Mouse (Mus musculus): ENCODE results near the gene Siah1b. TPM values are rescaled to one million over a fixed set of nuclear protein-coding genes. Genes with fewer than 3 reads are reported as not detected.

Gene Siah1b
- polyA plus RNA-seq, 1 experiment from 2014 or later = 27.1 TPM

DNA sequence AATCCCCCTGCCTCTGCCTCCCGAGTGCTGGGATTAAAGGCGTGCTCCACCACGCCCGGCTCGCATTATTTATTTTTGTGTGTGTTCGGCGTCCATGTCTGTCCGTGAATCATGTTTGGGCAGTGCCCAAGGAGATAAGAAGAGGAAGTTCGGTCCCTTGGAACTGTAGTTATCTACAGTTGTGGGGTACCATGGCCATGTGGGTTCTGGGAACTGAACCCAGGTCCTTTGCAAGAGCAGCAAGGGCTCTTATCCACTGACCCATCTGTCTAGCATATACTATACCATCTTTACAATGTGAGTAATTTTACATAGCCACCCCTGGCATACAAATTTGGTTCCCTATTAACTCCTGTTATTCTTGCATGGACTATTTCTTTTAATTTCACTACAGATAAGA is 5.7 kb upstream of the Siah1b start:
- no peaks in the 10 kb centered on the region for H3K9me3 ChIP-seq
- no peak overlapping the region for H3K4me3 ChIP-seq (replicated peaks)
- no peak overlapping the region for H3K27ac ChIP-seq
- 91% methylated on average over 9 of the region's 9 CpGs for WGBS
- no peaks in the 10 kb centered on the region for H3K36me3 ChIP-seq
- H3K27me3 ChIP-seq = peaks cover 7% of the 10 kb centered on the region; the same call in 1 of the 2 replicates
- no peak overlapping the region for H3K9ac ChIP-seq (replicated peaks)
- H3K4me2 ChIP-seq (replicated peaks) = no peak overlapping the region
- H3K4me1 ChIP-seq (replicated peaks) = no peaks in the 10 kb centered on the region
- ATAC-seq = no peak

DNA sequence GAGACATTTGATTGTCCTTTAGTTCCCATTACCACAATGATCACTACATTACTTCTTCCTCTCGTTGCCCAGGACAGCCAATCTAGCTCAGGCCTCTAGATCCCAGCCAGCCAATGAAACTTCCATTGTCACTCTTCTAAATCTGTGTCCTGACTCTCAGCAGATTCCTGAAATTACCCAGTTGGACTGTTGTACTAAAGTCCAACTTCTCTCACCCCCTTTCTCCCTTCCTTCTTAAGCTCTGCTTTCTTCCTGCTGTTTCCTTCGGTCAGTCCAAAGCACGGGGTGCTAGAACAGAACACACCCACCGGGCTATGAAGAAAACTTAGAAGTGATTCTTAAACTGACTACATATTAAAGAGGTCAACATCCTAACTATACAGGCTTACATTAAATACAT is 7.3 kb downstream of the Siah1b start:
- H3K36me3 ChIP-seq = peaks cover 8% of the 10 kb centered on the region; the same call in 1 of the 2 replicates
- H3K4me1 ChIP-seq (replicated peaks) = no peaks in the 10 kb centered on the region
- H3K4me3 ChIP-seq (replicated peaks) = no peak overlapping the region
- no peaks in the 10 kb centered on the region for H3K27me3 ChIP-seq
- H3K27ac ChIP-seq = no peak overlapping the region
- no peak for ATAC-seq
- no peaks in the 10 kb centered on the region for H3K9me3 ChIP-seq
- H3K9ac ChIP-seq (replicated peaks) = no peak overlapping the region
- WGBS = 79% methylated on average over 4 of the region's 4 CpGs
- H3K4me2 ChIP-seq (replicated peaks) = no peak overlapping the region

DNA sequence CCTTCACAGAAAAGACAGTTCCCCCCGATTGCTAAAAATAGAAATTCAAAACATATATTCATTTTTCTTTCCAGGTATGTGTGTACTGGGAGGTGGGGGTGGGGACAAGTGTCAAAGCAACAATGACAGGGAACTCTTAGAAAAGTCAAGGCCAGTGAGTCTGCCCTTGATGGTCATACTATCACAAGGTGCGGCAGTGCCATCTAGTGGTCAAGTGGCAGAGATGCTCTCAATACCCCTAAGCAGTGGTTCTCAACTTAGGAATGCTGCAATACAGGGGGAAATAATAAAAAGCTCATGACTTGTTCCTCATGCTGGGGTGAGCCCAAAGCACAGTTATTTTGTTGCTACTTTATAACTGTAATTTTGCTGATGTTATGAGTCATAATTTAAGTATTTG is 10.1 kb downstream of the Siah1b start:
- WGBS = 18% methylated on average over 2 of the region's 2 CpGs

DNA sequence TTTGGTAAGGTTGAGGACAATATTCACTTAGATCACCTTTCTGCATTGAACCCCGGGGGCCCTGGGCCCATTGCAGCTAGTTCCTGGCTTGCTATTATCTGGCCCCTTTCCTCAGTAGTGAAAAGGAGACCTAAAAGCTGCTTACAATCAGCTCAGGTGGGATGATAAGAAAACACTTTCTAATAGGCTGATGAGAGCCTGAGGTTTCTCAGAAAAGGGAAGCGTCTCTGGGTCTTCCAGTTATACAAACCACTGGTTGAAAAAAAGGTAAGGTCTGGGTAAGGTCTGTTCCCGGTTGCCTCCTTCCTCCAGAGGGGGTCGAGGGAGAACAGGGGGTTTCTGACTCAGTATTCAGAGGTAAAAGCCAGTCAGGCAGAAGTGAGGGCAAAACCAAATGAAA is 17.2 kb downstream of the Siah1b start:
- 75% methylated on average over 4 of the region's 4 CpGs for WGBS
- no peaks in the 10 kb centered on the region for H3K36me3 ChIP-seq
- no peak overlapping the region for H3K27ac ChIP-seq
- H3K9ac ChIP-seq (replicated peaks) = no peak overlapping the region
- H3K9me3 ChIP-seq = no peaks in the 10 kb centered on the region
- H3K4me1 ChIP-seq (replicated peaks) = no peaks in the 10 kb centered on the region
- H3K4me3 ChIP-seq (replicated peaks) = no peak overlapping the region
- ATAC-seq = no peak
- no peak overlapping the region for H3K4me2 ChIP-seq (replicated peaks)
- H3K27me3 ChIP-seq = peaks cover 24% of the 10 kb centered on the region; the same call in 1 of the 2 replicates

More for the DNA sequence above, 10.1 kb downstream of the Siah1b start:
- no peak overlapping the region for H3K4me2 ChIP-seq (replicated peaks)
- H3K4me1 ChIP-seq (replicated peaks) = no peaks in the 10 kb centered on the region
- no peak overlapping the region for H3K9ac ChIP-seq (replicated peaks)
- H3K4me3 ChIP-seq (replicated peaks) = no peak overlapping the region
- peak; percentile 77; the same call in 1 of the 2 replicates for ATAC-seq
- peaks cover 3% of the 10 kb centered on the region; the same call in 1 of the 2 replicates for H3K27me3 ChIP-seq
- H3K9me3 ChIP-seq = no peaks in the 10 kb centered on the region
- no peak overlapping the region for H3K27ac ChIP-seq
- no peaks in the 10 kb centered on the region for H3K36me3 ChIP-seq

DNA sequence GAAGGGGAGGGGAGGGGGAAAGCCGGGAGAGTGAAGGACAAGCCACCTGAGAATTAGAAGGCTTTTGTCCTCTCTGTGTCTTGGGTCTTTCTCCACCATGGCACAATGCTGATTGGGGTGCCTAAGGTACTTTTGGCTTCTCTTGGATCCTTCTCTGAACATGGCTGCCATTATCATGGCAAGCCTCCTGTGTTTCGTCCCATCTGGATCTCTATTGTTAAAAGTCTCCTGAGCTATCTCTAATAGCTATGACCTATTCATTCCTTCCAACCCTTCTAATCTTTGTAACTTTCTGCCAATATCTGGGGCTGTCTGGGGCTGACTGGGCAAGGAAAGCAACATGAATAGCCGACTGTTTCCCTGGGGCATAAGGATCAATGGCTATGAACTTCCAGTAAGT is 17.8 kb downstream of the Siah1b start:
- no peaks in the 10 kb centered on the region for H3K4me1 ChIP-seq (replicated peaks)
- 76% methylated on average over 3 of the region's 3 CpGs for WGBS
- no peaks in the 10 kb centered on the region for H3K36me3 ChIP-seq
- no peak overlapping the region for H3K4me2 ChIP-seq (replicated peaks)
- peaks cover 24% of the 10 kb centered on the region; the same call in 1 of the 2 replicates for H3K27me3 ChIP-seq
- no peak overlapping the region for H3K9ac ChIP-seq (replicated peaks)
- no peak overlapping the region for H3K27ac ChIP-seq
- no peak overlapping the region for H3K4me3 ChIP-seq (replicated peaks)
- ATAC-seq = no peak
- no peaks in the 10 kb centered on the region for H3K9me3 ChIP-seq

DNA sequence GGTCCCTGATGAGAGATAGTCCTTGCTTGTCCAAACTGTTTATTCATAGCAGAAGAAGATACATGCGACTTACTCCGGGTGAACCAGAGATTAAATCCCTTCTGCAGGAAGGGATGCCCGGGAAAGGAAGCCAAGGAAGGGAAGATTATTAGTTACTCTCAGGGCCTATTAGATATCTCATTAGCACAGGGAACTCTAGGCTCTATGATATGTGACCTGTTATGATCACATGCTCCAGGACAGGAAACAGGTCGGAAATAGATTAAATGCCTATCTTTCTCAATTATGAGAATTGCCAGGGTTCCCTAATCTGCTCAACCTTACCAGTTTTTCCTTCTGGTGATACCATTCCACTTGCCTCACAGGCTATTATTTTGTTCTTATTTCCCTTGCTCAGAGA is 20.6 kb downstream of the Siah1b start:
- no peaks in the 10 kb centered on the region for H3K4me1 ChIP-seq (replicated peaks)
- no peaks in the 10 kb centered on the region for H3K9me3 ChIP-seq
- H3K36me3 ChIP-seq = no peaks in the 10 kb centered on the region
- H3K9ac ChIP-seq (replicated peaks) = no peak overlapping the region
- H3K4me2 ChIP-seq (replicated peaks) = no peak overlapping the region
- no peak overlapping the region for H3K27ac ChIP-seq
- peaks cover 17% of the 10 kb centered on the region; the same call in 1 of the 2 replicates for H3K27me3 ChIP-seq
- no peak for ATAC-seq
- 88% methylated on average over 4 of the region's 4 CpGs for WGBS
- H3K4me3 ChIP-seq (replicated peaks) = no peak overlapping the region

DNA sequence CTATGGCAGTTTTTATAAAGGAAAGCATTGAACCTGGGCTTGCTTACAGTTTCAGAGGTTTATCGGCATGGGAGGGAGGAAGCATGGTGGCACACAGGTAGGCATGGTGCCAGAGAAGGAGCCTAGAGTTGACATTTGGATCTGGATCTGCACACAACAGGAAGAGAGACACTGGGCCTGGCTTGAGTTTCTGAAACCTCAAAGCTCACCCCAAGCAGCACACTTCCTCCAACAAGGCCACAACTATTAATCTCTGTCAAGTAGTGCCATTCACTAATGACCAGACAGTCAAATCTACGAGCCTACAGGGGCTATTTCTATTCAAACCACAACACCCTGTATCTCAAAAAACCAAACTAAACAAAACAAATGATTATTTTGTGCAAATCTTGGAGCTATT is 29.6 kb downstream of the Siah1b start:
- no peak for ATAC-seq
- H3K36me3 ChIP-seq = no peaks in the 10 kb centered on the region
- WGBS = 86% methylated on average over 2 of the region's 2 CpGs
- H3K4me2 ChIP-seq (replicated peaks) = no peak overlapping the region
- H3K9me3 ChIP-seq = no peaks in the 10 kb centered on the region
- no peak overlapping the region for H3K27ac ChIP-seq
- no peak overlapping the region for H3K9ac ChIP-seq (replicated peaks)
- no peaks in the 10 kb centered on the region for H3K4me1 ChIP-seq (replicated peaks)
- H3K27me3 ChIP-seq = peaks cover 8% of the 10 kb centered on the region; the same call in 1 of the 2 replicates
- no peak overlapping the region for H3K4me3 ChIP-seq (replicated peaks)

DNA sequence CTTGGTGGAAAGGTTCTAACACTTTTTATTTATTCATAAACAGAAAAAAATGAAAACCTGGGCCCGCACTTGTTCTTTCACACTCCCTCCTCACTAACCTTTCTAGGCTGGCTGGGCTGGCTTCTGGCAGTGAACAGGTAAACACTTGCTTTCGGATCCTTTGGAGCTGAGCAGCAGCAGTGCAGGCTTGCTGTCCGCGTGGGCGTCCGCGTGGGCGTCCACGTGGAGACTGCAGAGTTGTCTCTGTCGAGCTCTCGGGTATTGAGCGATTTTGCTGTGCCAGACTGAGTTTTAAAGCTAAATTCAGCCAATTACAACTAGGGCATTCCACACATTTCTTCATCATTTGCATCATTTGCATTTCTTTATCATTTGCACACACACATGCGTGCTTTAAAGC is 34.2 kb downstream of the Siah1b start:
- Histone ChIP-seq H3K36me3 (no peaks in the 10 kb centered on the region), H3K4me3 (replicated peaks) (no peak overlapping the region), H3K9me3 (no peaks in the 10 kb centered on the region), H3K27ac (no peak overlapping the region), H3K9ac (replicated peaks) (no peak overlapping the region), H3K27me3 (peaks cover 10% of the 10 kb centered on the region; the same call in 1 of the 2 replicates), H3K4me1 (replicated peaks) (no peaks in the 10 kb centered on the region), H3K4me2 (replicated peaks) (no peak overlapping the region)
- 70% methylated on average over 13 of the region's 13 CpGs for WGBS
- ATAC-seq = no peak

DNA sequence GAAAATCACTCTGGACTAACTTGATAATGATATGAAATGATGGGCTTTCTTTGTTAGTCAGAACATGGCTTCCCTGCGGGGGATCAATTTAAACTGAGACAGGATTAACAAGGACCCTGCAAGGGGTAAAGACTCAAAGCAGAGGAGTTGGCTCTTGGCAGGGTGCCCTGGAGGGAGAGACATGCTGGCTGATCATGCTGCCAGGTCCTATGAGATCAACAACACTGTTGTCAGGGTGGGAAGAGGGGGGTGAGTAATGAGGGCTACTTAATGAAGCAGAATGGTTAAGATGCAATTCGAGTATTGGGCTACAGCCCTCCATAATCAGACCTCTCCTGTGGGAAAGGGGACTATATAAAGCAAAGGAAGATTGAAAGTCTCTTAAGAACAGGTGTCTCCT is 37.4 kb downstream of the Siah1b start:
- H3K27me3 ChIP-seq = peaks cover 9% of the 10 kb centered on the region; the same call in 1 of the 2 replicates
- no peak overlapping the region for H3K4me2 ChIP-seq (replicated peaks)
- no peak overlapping the region for H3K27ac ChIP-seq
- peak; percentile 69 for ATAC-seq
- no peaks in the 10 kb centered on the region for H3K36me3 ChIP-seq
- H3K4me1 ChIP-seq (replicated peaks) = no peaks in the 10 kb centered on the region
- WGBS = 35% methylated on average over 2 of the region's 2 CpGs
- no peak overlapping the region for H3K4me3 ChIP-seq (replicated peaks)
- no peak overlapping the region for H3K9ac ChIP-seq (replicated peaks)
- no peaks in the 10 kb centered on the region for H3K9me3 ChIP-seq

DNA sequence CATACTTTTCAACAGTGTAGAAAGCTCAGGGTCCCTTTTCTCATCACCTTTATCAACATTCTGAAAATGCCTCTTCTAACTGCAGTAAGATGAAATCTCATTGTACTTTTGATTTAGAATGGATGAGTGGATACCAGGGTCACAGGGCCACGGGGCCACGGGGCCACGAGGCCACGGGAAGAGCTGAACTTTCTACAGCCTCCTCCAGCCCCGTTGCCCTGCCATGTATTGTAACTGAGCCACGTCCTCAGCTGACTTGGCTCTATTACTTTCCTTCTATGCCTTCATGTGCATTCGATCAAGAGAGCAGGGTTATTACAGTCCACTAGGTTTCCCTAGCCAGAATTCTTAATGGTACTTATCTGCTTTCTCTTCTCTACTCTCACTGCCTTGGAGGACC is 40.4 kb downstream of the Siah1b start:
- peaks cover 8% of the 10 kb centered on the region; the same call in 1 of the 2 replicates for H3K27me3 ChIP-seq
- H3K9ac ChIP-seq (replicated peaks) = no peak overlapping the region
- no peaks in the 10 kb centered on the region for H3K4me1 ChIP-seq (replicated peaks)
- WGBS = 84% methylated on average over 7 of the region's 7 CpGs
- ATAC-seq = no peak
- no peaks in the 10 kb centered on the region for H3K9me3 ChIP-seq
- H3K27ac ChIP-seq = no peak overlapping the region
- H3K36me3 ChIP-seq = no peaks in the 10 kb centered on the region
- no peak overlapping the region for H3K4me3 ChIP-seq (replicated peaks)
- no peak overlapping the region for H3K4me2 ChIP-seq (replicated peaks)

DNA sequence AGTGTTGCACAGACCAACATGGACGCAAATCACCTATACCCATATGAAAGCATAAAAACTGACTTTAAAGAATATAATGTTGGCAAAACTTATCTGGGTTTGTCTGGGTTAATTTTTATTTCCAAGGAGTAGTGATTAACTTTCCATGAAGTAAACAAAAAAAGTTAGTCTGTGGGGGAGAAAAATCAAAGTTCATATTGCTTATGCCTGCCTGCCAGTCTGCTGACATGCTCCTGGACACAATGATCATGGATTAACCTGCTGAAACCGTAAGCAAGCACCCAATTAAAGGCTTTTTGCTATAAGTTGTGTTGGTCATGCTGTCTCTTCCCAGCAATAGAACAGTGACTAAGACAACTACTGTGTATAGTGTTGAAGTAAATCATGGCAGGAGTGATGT is 40.9 kb downstream of the Siah1b start:
- H3K4me2 ChIP-seq (replicated peaks) = no peak overlapping the region
- no peak overlapping the region for H3K27ac ChIP-seq
- 92% methylated on average over 2 of the region's 2 CpGs for WGBS
- H3K9me3 ChIP-seq = no peaks in the 10 kb centered on the region
- H3K27me3 ChIP-seq = peaks cover 10% of the 10 kb centered on the region; the same call in 1 of the 2 replicates
- H3K4me3 ChIP-seq (replicated peaks) = no peak overlapping the region
- no peak for ATAC-seq
- H3K9ac ChIP-seq (replicated peaks) = no peak overlapping the region
- no peaks in the 10 kb centered on the region for H3K4me1 ChIP-seq (replicated peaks)
- H3K36me3 ChIP-seq = no peaks in the 10 kb centered on the region

DNA sequence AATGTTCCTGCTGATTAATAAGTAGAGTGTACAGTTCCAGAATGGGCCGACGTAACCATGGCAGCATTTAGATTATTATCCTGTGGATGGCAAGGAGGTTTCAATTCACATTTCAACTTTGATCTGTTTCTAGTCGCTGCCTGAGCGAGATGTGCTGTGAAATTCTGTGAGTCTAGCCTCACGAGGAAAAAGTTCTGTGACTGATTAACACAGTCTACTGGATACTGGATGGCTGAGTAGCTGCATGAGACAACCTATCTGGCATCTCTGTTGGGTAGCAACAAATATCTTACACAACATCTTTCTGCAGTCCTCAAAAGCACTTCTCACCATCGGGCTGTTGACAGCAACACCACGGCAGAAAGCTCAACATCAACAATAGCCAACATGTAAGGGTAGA is 43.8 kb downstream of the Siah1b start:
- Histone ChIP-seq H3K4me2 (replicated peaks) (no peak overlapping the region), H3K27ac (no peak overlapping the region), H3K9ac (replicated peaks) (no peak overlapping the region), H3K36me3 (no peaks in the 10 kb centered on the region), H3K9me3 (no peaks in the 10 kb centered on the region), H3K27me3 (peaks cover 5% of the 10 kb centered on the region; the same call in 1 of the 2 replicates), H3K4me1 (replicated peaks) (0 out of 2 replicates have a peak, but pooled peaks cover 4% of the 10 kb centered on the region), H3K4me3 (replicated peaks) (no peak overlapping the region)
- no peak for ATAC-seq
- 88% methylated on average over 7 of the region's 7 CpGs for WGBS
